Mouse (Mus musculus) cerebellum, adult 9-11 months (tissue): ENCODE measurements around the gene Alg9.

Experiments used
- DNase-seq: peaks from one replicate; pipeline ENCODE4 v3.0.0; 2022

Gene Alg9

GRCm38 (mm10) chr9:50774991-50775612 lies at the start of gene Alg9, which contains the start of gene 1110032A03Rik:
Gene Alg9 (plus strand): TSS chr9:50775019.
Gene 1110032A03Rik (minus strand): TSS chr9:50775520.
- peak; percentile 88 for DNase-seq

DNA sequence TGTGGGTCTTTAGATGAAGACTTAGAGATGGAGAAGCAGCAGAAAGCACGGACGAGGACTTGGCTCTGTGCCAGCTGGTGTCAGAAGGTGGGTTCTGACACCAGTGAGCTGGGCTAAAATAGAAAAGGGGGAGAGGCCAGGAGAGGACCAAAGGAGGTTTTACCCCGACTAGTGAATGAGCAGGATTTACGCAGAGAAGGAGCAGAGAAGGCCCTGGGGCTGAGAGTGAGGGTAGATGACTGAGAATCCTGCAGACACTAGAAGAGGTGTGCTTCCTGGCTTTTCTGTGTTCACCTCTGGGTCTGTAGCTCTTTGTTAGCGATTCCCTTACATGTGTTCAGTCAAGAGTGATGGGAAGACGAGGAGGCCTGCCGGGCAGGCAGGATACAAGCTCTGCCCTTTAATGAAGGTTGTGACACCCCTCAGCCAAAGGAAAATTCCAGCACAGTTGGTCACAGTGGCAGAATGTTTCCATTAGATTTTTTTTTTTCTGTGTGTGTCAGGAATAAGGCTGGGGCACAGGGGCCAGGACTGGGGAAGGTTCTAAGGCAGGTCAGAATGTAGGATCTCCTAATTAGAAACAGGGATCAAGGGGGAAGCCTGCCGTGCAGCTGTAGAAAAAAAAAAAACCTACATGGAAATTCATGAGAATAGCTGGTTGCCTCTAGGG lies 48.8 kb upstream of the Alg9 start:
- DNase-seq: peak; percentile 71

DNA sequence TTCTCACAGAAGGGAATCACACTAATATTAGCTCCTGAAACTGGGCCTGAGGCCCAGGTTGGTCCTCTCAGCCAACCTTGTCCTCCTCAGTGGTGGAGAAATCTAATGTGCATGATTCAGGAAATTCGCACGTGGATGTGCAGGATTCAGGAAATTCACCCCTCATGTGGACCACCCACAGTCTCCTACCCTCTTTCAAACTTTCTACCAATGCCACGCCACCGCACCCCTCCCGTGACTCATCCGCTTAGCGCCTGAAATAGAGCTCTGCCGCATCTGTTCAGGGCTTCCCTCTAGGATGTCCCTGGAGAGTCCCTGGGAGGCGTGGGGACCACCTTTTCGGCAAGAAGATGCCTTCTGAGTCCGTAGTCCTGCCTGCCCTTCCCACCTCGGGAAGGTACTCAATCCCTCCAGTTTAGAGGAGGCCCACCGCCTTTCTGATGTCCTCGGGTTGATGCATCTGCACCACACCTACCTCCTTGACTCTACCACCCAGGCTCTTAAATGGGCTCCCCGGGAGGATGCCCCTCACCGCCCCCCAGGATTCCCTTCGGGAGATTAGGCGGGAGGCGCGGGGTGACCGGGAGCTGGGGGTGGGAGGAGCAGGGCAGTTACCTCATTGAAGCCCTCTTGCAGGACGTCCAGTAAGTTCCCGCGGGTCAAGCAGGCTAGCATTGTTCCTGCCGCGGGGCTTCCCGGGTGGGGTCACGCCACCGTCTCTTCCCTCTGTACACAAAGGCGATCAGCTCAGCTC lies 47.5 kb upstream of the Alg9 start:
- DNase-seq: peak; percentile 74

DNA sequence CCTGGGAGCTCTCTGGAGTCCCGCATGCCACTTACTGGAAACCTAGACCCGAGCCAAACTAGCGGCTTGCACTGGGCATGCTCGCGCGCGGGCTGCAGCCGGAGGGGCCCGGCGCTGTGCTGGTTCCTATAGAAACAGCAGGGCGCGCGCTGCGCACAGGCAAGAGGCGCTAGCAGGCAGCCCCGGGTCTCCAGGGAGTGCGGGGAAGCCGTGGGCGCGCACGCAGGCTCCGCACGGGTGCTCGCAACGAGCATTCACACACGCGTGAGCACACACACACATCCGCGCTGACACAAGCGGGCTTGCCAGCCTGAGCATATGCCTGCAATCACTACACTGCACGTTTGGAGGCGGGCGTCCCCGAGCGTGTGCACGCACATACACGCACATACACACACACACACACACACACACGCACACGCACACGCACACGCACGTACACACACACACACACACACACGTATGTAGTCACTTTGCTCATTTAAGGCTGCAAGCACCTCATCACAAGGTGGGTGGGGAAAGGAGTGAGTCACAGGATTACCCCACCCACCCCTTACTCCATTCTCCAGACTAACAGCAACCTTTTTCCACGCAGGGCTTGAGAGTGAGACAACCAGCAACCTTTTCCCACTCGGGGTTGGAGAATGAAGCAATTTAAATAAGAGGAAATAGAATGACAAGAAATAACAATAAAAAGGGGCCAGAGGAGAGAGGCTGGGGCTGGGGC lies 46.7 kb upstream of the Alg9 start:
- DNase-seq: peak; percentile 88

DNA sequence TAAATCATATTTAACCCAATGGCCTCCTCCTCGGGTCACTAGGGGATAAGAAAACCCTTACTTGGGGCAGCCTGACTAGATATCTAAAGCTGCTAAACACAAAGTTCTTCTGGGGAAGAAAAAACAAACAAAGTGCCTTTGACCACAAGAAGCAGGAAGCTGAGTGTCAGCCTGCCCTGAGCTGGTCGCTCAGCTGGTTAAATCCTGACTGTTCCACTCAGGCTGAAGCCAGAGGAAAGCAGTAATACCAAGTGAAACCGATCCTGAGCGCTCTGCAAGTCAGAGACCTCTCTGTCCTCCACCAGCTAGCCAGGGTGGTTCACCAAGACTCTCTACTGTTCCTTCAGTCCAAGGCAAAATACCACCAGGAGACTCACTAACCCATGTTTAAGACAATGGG lies 45.2 kb upstream of the Alg9 start:
- DNase-seq: no peak

GRCm38 (mm10) chr9:50732560-50732959 lies 42.3 kb upstream of the Alg9 start:
- no peak for DNase-seq

GRCm38 (mm10) chr9:50734989-50735388 lies 39.8 kb upstream of the Alg9 start:
- DNase-seq: peak; percentile 71

DNA sequence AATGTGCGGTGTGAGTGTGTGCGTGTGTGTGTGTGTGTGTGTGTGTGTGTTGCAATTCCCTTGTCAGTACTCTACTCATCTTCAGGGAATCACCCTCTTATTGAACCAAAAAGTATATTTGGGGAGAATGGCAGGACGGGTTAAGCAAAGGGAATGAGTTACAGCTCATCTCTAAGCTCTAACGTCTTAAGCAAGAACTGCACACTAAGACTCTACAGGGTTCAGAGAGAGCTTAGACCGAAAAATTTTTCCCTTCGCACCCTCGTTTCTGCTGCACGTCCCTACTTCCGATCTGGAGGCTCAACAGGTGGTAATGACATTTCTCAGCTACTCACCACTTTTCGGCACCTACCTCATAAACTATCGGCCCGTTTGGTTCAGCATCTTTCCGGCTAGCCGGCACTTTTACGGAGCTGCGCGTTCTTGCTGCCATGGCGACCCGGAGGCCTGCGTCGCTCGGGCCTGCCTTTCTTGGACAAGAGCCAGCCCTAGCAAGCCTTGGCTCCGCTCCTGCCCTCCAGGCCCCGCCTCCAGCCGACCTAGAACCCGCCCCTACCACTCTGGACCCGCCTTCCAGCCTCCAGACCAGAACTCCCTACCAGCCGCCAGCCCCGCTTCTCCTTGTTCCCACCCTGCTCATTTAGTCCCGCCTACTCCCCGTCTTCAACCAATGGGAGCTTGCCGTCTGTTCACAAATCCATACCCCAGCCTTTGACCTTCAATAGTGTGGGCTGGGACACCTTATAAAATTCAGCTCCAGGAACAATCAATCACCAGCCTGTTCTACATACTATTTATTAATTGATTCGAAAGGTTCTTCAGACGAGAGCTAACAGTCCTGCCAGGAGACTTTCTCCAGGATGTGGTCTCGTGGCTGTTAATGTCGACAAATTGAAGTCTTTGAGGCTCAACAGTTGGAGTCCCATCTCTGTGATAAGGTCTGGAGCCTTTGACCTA lies 35.6 kb upstream of the Alg9 start, which contains the start of gene Dixdc1:
Gene Dixdc1, minus strand, starts transcription at position 604 of the 957 bp plus-strand sequence.
- peak; percentile 89 for DNase-seq

DNA sequence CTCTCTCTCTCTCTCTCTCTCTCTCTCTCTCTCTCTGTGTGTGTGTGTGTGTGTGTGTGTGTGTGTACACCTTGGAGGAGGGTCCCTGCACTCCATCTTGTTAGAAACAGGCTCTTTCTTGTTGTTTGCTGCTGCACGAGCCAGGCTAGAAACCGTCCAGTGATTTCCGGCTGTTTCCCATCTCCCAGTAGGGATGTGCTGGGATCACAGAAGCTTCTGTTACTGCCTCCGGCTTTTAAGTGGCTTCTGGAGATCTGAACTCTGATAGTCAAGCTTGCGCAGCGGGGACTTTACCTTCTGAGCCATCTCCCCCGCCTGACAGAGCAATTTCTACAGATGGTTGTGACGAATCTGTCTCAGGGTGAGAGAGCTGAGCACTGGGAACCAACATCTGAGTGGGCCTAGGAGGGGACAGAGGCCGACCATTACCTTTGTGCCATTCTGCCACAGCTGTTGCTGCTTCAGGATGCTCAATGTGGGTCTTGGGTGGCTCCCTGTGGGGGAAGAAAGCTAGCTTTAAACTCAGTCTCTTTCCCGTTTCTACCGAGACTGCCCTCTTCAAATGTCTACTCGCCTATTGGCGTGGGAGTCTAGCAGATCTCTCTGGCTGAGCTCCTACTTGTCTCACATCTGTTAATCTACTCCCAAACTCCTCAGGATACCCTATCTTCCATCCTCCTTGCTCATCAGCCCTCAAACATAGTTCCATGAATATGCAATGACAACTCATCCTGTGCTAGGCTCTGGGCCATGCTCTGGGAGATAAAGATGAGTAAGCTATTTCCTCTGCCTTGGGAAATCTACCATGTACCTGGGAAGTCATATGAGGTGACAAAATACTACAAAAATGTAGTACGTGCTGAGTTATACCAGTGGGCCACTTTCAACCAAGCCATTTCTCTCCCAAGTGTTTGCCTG lies 33.7 kb upstream of the Alg9 start:
- DNase-seq: no peak

GRCm38 (mm10) chr9:50742261-50742660 lies 32.6 kb upstream of the Alg9 start:
- DNase-seq: no peak

DNA sequence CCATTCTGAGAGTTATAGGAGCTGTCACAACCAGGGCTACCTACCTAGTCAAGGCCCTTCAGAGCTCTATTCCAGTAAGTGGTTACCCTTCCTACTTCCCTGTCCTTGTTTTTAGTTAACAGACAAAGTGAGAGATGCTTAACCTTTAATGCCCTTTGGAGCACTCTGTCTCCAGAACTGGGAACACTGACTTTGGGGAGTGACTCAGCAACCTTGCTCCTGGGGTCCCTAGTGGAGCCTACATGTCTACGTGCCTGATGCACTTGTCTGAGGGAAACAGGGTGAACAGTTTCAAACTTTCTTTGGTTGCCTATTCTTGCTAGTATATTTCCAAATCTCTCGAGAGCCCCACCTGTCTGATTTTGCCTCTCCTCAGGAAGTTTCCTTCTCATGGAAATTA lies 32.1 kb upstream of the Alg9 start:
- no peak for DNase-seq

- no peak for DNase-seq
Measured at GRCm38 (mm10) chr9:50745806-50746205, 29.0 kb upstream of the Alg9 start.

GRCm38 (mm10) chr9:50746214-50746677 lies 28.6 kb upstream of the Alg9 start, which contains the start of gene 2310030G06Rik:
Gene 2310030G06Rik (minus strand): TSS chr9:50746536.
- DNase-seq: no peak

GRCm38 (mm10) chr9:50750706-50751105 lies 24.1 kb upstream of the Alg9 start:
- no peak for DNase-seq

- no peak for DNase-seq
Measured at GRCm38 (mm10) chr9:50751323-50751722, 23.5 kb upstream of the Alg9 start, which contains the start of gene Cryab. Gene Cryab (plus strand): TSS chr9:50751325.

GRCm38 (mm10) chr9:50752054-50752602 lies 22.7 kb upstream of the Alg9 start, which contains the start of gene Hspb2:
Gene Hspb2 (minus strand): TSS chr9:50752354.
- peak; percentile 55 for DNase-seq

GRCm38 (mm10) chr9:50752784-50753615 lies 21.8 kb upstream of the Alg9 start:
- DNase-seq: peak; percentile 83

- no peak for DNase-seq
Measured at GRCm38 (mm10) chr9:50753947-50754346, 20.9 kb upstream of the Alg9 start.

DNA sequence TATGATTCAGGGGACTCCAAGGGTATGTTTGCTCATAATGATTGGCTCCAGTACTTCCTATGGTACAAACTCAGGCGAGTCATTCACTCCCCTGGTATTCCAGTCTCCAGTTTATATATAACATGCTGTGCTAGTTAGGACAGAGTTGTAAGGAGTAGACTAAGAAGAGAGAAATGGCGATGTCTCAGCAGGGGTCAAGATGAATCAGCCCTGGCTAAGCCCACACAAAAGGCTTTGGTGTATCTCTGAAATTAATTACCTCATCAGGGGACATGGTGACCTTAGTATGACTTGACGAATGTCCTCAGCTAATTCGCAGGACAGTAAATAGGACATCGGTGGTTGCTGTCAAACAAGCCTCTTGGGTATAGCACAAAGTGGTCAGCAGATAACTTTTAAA lies 18.1 kb upstream of the Alg9 start:
- DNase-seq: no peak
